Mouse (Mus musculus) layer of hippocampus, postnatal 10 days (tissue): ENCODE measurements around the gene Mgat5. TPM values are rescaled to one million over a fixed set of nuclear protein-coding genes. Genes with fewer than 3 reads are reported as not detected.

Experiments used
- DNase-seq, 2 experiments: peaks; one replicate each; pipeline ENCODE4 v3.0.0; 2021; ENCODE audit warnings: low spot score in 2 of 2
- total RNA-seq, 2 experiments: library from RNA; stranded (reverse); gene quantifications; 2 replicates each; pipeline ENCODE4 v1.2.3; 2021

Mgat5 gene
- total RNA-seq, 2 experiments from 2014 or later = 45.2 to 51.6 TPM

DNA sequence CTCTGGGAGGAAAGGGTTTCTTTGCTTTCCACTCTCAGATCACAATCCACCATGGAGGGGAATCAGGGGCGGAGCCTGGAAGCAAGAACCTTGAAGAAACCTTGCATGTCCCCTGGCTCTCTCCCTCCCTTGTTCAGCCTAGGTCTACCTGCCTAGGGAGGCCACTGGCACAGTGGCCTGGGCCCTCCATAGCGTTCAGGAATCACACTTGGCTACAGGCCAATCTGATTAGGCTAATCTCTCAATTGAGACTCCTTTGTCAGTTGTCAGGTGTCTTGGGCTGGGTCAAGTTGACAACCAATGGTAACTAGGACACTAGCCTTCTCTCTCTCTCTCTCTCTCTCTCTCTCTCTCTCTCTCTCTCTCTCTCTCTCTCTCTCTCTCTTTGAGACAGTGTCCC is 12.2 kb downstream of the Mgat5 start:
- DNase-seq = no peak

DNA sequence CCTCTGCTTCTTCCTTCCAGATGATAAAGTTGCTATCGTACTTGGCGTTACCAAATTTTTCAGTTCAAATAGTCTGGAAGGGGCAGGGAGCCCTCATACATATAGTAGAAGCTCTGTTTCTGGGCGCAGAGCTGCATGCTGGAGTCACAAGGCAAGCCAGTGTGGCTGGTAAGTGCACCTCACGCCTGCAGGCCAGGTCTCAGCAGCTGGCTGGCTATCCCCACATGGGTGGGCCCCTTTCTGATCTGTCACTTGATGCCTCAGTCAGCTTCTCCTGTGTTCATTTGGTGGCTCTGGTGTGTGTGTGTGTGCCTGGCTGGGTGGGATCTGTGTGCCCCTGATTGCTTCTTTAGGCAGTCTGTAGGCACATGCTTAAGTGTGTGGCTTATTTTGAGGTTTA is 12.8 kb downstream of the Mgat5 start:
- DNase-seq = no peak

- DNase-seq = no peak
Observed at GRCm38 (mm10) chr1:127218182-127218581, 13.4 kb downstream of the Mgat5 start.

- no peak for DNase-seq
Observed at GRCm38 (mm10) chr1:127219161-127219560, 14.3 kb downstream of the Mgat5 start.

GRCm38 (mm10) chr1:127219621-127220020 is 14.8 kb downstream of the Mgat5 start:
- DNase-seq = no peak

GRCm38 (mm10) chr1:127221998-127222736 is 17.4 kb downstream of the Mgat5 start:
- no peak for DNase-seq

GRCm38 (mm10) chr1:127225060-127225459 is 20.2 kb downstream of the Mgat5 start:
- DNase-seq = no peak

- no peak for DNase-seq
Observed at GRCm38 (mm10) chr1:127229011-127229410, 24.2 kb downstream of the Mgat5 start.

GRCm38 (mm10) chr1:127230468-127230867 is 25.7 kb downstream of the Mgat5 start:
- DNase-seq = no peak

- no peak for DNase-seq
Observed at GRCm38 (mm10) chr1:127233191-127233651, 28.4 kb downstream of the Mgat5 start.

GRCm38 (mm10) chr1:127235157-127235556 is 30.3 kb downstream of the Mgat5 start:
- DNase-seq = no peak

DNA sequence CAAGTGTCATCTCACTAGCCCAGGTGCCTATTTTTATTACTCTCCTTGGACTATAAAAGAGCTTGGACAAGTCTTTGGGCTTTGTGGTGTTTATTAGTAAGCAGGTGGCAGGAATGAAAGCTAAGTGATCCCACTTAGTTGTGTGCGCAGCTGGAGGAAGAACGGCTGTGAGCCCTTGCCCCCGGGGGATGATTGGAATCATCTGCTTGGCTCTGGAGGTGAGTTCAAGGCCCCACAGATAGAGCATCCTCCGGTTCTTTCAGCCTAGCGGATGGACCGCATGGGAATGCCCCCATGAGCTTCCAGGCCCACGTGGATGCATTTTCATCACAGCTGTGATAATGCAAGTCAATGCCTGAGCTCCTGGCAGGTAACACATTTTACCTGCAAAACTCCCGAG is 31.6 kb downstream of the Mgat5 start:
- no peak for DNase-seq

DNA sequence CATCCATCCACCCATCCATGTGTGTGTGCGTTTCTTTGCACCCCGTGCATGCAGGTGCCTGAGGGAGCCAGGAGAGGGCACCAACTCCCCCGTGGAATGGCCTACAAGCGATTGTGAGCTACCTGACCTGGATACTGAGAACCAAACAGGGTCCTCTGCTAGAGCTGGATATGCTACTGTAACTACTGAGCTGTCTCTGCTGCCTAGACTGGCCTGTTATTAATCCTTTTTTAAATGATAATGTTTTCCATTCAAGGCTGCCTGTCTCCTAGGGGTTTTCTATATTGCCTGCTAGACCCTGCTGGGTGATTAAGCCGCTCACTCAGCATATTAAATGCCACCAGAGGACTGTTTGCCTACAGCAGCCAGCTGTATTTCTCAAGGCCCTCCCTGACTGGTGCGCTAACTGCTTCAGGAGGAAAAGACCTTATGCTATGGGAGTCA is 34.1 kb downstream of the Mgat5 start:
- DNase-seq = no peak

DNA sequence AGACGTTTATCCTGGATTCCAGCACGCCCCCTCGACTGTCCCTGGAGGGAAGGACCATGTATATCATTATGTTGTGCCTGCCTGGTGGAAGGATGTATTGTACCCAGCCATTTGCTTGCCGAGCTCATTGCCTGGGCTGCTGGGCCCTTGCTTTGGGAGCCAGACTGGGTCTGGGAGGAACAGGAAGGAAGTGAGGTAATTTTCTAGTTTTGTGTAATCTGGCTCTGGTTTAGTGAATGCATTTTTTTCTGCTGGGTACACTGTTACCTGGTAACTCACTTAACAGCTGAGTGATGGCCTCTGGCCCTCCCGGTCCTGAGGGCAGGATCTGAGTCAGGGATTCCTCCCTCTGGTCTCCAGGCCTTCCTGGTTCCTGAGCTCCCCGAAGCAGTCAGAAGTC is 35.1 kb downstream of the Mgat5 start:
- no peak for DNase-seq

DNA sequence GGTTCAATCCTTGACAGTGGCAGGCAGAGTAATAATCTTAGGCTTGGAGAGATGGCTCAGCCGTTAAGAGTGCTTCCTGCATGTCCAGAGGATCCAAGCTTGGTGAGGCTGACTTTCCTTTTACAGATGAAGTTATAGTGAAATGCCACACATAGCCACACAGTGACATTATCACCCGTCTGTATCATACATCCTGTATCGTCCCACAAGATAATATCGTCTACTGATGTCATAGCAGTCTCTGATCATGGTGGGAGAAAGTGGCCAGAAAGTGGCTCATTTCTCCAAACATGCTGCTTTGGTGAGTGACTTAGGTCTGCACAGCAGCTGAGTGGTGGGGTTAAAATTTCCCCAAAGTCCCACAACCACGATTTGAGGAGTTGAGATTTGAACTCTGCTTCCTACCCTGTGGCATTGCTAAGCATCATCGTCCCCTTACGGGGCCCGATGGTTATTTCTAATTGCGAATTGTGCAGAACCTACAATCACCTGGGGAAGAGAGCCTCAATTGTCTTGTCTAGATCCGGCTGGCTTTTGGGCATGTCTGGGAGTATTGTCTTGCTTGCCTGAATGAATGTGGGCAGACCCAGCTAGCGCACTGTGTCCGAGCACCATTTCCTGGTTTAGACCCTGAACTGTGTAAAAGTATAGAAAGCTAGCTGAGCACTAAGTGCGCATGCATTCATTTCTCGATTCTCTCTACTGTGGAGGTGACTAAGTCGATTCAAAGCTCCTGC is 37.5 kb downstream of the Mgat5 start:
- no peak for DNase-seq

- no peak for DNase-seq
Observed at GRCm38 (mm10) chr1:127242888-127243588, 38.2 kb downstream of the Mgat5 start.

- DNase-seq = no peak
Observed at GRCm38 (mm10) chr1:127244054-127244770, 39.4 kb downstream of the Mgat5 start.

DNA sequence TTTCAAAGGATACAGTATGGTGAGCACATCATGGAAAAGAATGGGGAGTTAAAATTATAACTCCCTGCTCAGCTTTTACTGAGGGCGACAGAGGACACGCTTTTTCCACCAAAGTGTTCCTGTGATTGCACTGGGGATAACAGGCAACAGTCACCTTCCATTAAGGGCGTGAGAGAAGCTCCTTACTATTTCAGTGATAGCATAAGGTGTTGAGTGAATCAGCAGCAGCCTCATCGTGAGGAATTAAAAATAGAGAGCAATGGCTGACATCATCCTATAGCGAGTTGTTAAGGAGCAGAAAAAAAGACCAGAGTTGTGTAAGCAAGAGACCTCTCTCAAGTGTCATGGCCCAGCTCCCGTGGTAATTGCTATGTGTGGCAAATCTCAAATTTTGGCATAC is 41.3 kb downstream of the Mgat5 start:
- DNase-seq = no peak

GRCm38 (mm10) chr1:127248433-127248832 is 43.6 kb downstream of the Mgat5 start:
- DNase-seq = no peak

GRCm38 (mm10) chr1:127249621-127250020 is 44.8 kb downstream of the Mgat5 start:
- no peak for DNase-seq

DNA sequence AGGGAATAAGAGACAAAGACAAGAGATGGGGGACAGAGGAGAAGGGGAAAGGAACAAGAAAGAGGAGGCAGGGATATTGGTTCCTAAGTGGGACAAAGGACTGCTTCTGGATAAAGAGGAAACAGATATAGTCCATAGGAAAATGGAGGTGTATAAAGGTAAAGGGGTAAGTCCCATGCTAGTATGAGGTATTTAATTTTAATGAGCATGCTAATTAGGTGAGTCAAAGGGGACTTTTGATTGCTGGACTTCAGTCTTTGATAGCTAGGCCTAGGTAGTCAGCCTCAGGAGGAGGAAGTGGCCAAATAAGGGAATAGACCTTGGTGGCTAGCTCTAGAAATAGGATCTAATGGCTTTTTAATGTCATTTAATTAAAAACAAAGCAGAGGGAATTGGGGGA is 45.5 kb downstream of the Mgat5 start:
- no peak for DNase-seq
